Mouse (Mus musculus) heart, adult 11 months (tissue): ENCODE measurements around the gene Kdelc2.
A peak's percentile ranks its signal among the peaks of the same experiment; 100 is the strongest.

Source experiments
- DNase-seq: peaks from one replicate; pipeline ENCODE4 v3.0.0; 2022

Kdelc2 gene

DNA sequence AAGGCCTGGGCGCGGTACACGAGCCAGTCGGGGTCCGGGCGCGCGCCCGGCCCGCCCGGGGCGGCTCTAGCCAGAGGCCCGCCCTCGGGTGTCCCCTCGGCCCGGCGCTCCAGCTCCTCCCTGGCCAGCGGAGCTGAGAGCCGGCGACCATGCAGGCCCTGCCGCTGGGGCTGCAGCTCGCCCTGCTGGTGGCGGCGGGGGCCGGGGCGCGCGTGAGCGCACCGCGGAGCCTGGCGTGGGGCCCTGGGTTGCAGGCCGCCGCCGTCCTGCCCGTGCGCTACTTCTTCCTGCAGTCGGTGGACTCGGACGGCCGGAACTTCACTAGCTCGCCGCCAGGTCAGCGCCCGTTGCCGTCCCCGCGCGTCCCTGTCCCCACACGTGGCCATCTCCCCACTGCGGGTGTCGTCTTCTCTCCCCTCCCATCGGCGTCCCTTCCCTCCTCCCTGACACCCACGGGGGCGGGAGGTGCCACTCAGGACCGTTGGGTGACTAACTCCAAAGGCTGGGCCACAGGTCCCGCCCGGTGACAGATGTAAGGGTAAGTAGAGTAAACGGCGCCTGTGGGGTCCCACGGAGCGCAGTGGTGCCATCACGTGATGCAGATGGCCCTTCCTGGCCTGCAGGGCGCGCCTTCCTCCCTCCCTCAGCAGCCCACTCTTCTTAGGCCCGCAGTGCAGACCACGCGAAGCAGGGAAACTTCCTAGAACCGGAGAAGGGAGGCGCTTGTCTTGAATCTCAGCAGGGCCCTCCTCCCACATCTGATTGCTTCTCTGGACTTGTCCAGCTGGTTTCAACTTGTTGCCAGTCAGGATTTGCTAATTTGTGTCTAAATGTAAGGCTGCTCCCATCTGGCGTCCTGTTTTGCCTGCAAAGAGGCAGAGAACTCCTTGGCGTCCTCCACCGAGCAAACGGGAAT is at the start of gene Kdelc2:
Kdelc2 (plus strand) TSS at position 75 of the 916 bp plus-strand sequence.
- DNase-seq = peak; percentile 99

DNA sequence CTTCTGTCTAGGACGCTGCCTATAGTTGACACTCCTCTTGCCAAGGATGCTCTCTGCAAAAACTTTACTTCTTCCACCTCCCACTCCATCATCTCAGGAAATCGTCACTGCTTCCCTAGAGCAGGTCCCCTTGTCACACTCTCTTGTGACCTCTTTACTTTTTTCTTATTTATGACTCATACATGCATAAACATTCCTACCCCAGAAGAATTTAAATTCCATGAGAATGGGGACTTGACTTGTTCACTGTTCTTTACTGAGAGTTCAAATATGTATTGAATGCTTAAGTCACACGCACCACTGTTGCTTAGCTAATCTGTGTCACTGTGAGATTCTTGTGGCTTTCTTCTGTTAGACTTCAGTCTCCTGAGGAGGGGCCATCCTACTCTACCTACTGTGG is 48.7 kb upstream of the Kdelc2 start:
- DNase-seq = no peak

DNA sequence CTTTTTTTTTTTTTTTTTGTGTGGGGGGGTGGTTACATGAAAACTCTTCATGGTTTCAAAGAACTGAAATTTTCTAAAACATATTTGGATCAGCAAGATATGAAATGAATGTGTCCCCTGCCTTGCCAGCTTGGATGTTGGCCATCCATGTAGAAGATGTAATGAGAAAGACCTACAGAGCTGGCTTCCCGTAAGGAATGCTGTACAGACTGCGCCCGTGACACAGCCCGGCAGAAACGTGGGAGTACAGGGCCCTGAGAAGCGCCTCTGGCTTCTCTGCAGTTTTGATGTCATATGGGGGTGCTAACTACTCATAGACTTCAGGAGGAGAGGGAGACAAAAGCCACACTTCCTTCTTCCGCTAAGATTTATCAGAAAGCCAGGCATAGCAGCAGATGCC is 44.2 kb upstream of the Kdelc2 start:
- peak; percentile 76 for DNase-seq

DNA sequence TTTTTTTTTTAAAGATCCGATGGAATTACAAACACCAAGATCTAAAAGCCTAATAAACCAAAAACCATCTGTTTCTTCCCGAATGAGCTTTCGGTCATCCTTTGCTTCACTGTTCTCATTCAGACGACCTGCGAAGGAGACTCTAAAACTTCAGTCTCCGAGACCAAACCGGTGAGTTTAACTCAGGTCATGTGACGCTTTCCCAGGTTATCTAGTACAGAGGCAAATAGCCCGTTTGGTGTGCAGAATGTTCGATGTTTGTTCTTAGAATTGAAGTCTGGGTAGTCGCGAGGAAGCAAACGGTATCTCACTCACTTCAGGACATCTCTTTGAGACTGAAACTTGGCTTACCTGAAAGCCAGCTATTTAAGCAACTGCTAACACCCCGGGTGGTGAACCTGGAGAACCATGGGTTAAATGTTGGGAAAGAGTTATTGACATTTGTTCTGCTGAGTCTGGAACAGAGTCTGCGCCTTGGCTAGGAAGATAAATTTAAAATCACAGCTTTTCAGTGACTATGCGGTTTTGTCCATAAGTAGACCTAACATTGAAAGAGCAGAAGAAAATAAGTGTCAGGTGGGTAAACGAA is 43.4 kb upstream of the Kdelc2 start:
- DNase-seq = peak; percentile 19

DNA sequence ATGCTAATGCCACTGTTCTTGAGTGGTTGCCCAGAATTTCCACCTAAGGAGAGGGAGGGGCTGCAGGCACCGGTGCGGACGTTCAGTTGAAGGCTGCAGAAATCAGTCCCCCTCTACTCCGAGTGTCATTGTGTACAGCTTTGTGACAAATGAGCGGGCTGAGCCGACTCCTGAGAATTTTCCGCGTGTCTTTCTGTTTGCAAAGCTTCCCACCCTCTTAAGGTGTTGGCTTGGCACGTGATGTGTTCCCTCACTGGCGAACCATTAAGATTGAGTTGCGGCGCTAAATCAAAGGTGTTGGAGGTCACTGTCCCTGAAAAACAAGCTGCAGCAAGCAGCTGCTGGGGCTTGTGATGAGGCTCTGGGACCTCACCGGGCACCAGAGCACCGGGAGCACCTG is 42.9 kb upstream of the Kdelc2 start:
- peak; percentile 78 for DNase-seq

DNA sequence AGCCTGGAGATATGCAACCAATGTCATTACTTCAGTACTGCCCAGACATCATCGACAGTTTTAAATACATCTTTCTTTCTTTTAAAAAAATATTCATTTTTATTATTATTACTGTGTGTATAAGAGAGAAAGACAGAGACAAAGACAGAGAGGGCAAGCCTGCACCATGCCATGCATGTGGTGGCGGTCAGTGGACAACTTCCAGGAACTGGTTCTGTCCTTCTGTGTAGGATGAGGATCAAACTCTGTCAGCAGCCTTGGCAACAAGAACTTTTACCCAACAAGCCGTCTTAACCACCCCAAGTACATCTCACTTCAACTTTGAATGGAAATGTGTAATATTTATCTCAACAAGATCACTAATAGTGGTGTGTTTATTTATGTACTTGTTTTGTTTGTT is 41.8 kb upstream of the Kdelc2 start:
- DNase-seq = no peak

DNA sequence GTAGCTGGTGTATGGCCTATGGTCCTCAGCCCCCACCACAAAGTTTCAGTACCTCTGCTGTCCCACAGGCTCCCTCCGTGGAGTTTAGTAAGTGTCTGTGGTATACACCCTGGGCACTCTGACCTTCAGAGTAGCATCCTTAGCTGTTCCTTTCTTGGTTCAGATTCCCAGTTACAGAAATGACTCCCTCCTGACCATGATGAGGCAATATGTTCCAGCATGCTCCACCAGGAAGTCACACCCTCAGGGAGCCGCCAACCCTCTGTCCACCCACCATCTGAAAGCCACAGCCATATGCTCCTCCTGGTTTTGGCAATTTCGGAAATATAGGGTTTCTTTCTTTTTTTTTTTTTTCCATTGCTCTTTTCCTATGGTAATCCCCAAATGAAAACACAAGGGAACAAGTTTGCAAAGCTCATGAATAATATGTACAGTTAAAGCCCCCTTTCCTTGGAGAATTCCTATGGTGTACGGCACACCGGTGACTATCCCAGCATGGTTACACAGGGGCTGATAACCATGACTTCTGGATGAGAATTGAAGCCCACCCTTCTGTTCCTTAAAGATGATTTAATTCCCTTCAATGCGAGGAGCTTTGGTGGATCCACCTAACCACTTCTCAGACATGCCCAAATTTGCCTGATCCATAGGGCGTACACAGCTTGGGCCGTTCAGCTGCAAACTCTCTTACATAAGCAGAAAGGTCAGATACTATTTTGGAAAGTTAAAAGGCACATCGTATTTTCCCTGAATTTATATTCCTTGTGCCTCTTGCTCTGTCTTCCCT is 39.0 kb upstream of the Kdelc2 start:
- DNase-seq = no peak

DNA sequence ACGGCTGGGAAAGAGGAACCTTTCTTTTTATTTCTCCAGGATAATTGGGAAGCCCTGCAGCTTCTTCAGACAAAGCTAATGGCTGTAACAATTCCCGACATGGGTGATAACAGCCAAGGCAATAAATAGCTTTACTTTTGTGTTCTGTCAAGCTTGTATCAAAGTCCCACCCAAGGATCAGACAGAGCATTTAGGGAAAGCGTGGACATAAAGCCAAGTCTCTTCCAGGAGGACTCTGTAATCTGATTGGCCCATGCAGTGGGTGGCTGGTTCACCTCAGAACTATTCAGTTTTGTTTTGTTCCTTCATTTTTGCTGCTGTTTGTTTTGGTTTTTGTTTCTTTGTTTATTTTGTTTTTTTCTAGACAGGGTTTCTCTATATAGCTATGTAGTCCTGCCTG is 38.1 kb upstream of the Kdelc2 start:
- no peak for DNase-seq

DNA sequence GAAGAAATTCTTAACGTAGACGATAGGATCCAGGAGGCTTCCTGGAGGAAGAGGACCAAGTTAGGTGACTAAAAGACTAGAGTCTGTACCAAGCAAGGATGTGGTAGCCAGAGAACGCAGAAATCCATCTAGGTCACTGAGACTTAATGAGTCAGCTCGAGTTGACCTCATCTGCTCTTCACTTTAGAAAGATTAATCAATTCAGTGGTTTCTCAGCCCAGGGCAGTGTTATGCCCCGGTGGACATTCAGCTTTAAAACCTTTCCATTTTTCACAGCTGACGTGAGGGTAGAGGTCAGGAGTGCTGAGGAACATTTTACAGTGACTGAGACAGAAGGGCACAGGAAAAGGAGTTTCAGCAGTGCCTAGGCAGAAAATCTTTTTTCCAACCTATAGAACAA is 37.4 kb upstream of the Kdelc2 start:
- DNase-seq = no peak

DNA sequence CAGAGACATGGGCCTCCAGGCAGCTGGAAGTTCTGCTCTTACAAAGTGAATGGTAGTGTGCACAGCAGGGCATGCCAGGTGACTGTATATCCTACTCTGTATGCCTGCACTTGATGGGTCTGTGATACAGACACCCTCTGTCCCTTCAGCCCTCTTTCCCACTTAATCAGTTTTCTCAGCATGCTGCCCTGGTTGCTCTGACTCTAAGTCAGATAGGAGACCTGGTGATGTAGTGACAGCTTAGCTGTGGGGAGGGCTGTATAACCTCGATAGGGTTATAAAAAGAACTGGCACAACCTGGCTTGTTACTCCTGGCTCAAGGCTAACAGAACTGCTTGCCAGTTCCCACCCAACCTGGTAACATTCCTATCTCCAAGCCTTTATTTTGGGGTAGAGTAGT is 34.6 kb upstream of the Kdelc2 start:
- no peak for DNase-seq

DNA sequence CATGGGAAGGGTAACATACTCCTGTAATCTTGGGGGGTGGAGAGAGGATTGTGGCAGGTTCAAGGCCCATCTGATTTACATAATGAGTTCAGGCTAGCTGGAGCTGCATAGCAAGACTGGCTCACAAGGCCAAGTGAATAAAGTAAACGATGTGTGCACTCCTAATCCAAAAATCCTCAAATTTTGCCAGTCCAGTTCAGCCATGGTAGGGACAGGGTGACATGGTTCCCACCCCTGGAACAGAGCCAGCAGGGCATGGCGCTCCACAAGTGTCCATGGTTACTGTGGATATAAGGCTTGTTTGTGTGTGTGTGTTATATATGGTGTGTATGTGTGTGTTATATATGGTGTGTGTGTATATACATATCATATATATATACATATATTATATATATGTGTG is 33.5 kb upstream of the Kdelc2 start:
- no peak for DNase-seq

DNA sequence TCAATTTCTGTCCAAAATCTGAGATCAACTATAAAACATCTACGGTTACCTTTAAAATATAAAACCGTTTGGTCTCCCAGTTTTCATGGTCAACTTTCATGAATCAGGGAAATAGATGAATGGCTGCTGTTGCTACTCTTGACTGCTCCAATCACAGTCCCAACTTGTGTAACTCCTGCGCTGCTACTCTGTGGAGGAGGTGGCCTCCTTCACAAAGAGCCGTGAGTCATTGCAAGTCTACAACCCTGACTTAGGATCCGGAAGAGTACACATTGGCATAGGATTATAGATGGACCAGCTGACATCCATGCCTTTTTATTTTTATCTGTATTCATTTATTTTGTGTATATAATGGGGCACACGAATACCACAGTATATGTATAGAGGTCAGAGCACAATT is 31.9 kb upstream of the Kdelc2 start:
- DNase-seq = no peak

DNA sequence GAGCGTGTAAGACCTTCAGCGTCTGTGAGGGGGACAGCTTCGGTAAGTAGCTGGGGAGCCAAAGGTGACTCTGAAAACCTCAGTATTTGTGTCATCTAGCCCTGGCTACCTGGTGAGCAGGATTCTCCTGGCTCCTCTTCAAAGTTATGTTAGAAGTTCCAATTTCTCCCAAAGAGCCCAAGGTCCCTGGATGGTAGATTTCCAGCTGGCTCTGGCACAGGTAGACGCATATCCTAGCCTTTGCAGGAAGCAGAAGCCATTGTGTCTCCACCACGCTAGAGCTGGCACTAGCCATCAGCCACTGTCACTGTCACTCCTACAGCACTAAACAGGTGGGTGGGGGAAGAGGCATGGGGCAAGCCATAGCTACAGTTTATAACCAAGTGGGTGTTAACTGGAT is 30.7 kb upstream of the Kdelc2 start:
- DNase-seq = no peak

DNA sequence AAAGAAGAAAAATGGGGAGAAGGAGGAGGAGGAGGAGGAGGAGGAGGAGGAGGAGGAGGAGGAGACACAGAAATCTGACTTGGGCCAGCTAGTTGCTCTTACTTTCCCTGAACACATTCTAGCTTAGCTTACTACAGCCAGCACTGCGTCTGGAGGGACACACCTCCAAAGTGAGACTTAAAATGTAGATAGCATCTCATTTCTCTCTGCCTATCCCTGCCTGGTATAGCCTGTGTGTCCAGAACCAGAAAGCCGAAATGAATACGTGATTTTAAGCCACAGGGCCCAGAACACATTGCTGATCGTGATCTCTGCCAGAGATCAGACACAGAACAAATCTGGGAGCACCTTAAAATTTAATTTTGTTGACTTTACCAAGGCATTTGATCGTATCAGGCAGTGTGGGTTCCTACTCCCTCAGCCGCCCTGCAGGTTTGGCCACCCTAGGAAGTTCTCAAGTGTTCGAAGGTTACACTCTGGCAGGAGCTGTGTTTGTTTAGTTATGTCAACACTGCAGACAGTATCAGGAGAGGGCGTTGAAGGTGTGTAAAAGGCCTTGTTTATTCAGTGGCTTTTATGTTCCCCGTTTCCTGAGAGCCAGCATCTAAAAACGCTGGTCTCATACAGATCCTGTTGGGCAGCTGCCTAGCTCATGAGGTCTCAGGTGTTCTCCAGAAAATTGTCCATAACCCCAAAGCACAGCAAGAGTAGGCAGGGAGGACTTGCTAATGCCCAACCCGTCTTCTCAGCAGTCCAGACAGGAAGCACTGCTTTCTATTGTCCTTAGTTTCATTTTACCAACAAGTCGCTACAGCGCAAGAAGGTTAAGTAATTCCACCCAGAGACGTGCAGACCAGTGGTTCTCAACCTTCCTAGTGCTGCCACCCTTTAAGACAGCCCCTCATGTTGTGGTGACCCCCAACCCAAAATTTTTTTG is 27.3 kb upstream of the Kdelc2 start:
- DNase-seq = no peak

DNA sequence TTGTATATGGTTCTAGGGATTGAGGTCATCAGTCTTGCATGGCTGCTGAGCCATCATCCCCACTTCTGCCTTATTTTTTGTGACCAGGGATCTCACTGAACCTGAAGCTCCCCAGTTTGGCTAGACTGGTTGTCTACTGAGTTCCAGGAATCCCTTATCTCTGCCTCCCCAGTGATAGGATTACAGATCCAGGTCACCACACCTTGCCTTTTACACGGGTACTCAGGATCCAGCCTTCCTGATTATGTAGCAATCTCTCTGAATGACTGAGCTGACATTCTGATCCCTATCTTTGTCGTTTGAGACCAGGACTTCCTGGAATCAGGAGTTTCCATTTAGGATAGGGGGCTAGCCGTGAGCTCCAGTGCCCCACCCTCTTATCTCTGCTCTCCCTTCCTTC is 12.5 kb upstream of the Kdelc2 start:
- peak; percentile 55 for DNase-seq

DNA sequence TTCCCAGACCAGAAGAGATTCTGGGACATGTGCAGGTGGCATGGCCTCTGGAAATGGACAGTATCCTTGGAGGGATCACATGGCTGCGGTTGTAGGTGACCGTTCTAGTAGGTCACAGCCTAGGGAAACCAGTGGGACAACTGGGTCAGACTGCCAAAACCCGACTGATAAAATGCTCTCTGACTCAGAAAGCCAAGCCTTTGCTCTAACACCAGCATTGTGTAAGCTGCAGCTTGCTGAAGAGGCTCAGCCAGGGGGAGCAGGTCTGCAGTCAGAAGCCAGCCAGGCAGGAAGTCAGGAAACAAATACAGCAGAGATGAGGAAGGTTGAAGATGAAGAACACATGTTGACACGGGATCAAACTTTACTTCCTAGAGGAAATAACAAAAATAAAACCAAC is 7.9 kb upstream of the Kdelc2 start:
- DNase-seq = peak; percentile 95

DNA sequence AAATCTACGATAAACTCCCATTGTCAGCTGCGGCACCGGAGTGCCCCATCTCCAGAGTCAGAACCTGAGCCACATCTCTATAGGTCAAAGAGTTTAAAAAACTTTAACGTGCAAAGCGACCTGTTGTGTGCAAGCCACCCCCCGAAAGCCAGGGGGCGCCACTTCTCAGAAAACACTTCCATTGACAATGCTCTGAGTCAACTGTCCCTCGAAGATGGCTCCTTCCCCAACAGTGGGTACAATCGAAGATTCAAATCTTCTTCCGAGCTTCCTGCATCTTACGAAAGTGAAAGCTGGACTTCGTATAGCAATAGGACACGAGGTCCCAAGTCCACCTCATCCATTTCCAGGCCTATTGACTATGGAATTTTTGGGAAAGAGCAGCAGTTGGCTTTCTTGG is 7.0 kb upstream of the Kdelc2 start:
- DNase-seq = no peak

DNA sequence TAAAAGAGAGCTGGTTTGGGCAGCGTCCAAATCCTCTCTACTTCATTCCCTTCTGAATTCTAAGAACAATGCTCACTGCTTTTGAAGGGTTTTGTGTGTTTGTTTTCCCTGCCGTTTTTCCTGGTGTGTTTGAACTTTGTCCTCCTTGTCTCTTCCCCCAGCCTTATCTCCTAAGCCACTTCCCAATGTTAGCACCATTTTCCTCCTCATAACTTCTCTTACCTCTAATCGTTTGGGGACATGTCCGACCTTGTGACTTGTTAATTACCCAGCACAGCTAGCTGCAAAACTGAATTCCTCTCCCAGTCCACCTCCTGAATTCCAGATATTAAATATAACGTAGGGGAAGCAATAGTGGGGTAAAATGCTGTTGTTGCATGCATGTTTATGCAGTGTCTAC is 6.2 kb upstream of the Kdelc2 start:
- peak; percentile 37 for DNase-seq

DNA sequence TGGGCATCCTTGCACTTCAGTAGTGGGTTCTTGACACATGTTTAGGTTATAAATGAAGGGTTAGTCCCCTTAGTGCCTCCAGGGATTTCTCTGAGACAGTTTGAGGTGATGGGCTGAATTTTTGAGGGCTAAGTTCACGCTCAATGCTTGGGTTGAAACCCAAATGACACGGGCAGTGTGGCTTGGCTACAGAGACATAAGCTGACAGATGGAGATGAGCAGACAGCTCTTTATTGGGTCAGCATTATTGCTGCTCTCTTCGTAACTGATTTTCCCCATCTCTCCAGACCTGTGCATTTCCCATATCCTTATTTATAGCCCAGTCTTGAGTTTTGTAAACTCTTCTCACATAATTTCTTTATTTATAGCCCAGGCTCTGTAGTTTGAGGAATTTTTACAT is 5.7 kb upstream of the Kdelc2 start:
- no peak for DNase-seq

DNA sequence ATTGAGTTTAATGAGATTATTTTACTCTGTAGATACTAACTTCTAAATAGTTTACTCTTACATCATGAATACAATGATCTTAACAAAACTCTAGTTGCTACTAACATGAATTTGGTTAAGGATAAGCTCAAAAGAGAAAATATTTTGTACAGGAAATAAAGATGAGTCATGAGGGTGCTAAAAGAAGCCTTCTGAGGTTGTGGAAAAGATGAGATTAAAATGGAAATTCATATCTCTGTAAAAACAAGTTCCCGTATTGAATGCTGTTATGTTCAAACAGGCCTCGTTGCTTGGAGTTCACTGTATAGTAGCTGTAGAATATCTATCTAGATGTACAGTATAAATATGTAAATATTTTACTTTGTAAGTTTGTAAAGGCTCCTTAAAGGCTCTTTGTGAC is 3.2 kb upstream of the Kdelc2 start:
- no peak for DNase-seq

DNA sequence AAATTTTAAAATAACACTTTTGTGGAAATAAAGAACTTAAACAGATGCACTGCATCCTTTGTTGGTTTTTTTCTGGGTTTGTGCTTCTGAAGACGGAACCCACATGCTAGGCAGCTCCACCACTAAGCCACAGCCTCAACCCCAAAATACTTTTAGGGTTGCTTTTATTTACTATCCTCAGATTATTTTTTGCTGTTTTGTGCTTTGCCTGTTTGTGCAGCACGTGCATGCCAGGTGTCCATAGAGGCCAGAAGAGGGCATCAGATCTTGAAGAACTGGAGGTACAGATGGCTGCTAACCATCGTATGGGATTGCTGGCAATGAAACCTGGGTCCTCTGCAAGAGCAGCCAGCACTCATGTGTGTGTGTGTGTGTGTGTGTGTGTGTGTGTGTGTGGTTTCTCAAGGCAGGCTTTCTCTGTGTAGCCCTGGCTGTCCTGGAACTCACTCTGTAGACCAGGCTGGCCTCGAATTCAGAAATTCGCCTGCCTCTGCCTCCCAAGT is 2.7 kb upstream of the Kdelc2 start:
- DNase-seq = no peak

DNA sequence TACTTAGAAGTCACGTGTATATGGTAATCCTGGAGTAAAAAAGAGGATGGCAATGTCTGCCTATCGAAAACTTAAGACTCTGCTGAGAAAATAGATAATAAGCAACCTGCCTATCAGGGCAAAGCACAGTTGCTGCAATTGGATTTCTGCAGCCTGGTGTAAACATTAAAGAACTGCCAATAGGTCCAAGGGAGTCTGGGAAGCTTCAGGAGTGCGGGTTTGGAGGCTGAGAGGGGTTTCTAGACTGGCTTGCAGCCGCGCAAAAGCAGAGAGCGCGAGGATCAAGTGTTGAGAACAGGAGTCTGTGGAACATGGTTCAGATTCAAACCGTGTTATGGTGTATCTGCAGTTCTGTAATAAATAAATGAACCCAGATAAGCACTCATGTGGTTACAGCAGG is 1.0 kb downstream of the Kdelc2 start:
- no peak for DNase-seq

DNA sequence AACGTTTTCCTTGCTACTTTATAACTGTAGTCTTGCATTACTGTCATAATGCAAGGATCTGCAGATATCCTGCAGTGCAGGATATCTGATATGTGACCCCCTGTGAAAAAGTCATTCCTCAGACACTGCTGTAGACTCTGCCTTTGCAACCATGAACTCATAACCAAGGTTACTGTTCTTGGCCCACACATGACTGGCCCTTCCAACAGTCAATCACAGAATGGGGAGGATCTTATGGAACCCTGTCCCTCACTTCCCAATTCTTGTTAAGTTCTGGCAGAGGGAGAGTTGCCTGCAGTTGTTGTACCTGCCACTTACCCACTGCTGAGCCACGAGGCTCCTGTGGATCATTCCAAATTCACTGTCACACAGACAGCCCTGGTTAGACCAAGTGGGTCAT is 3.6 kb downstream of the Kdelc2 start:
- DNase-seq = peak; percentile 96
